Mouse (Mus musculus): Measurements from ENCODE around the gene Cpt2. TPM values are rescaled to one million over a fixed set of nuclear protein-coding genes. Genes with fewer than 3 reads are reported as not detected.

Gene Cpt2
- 13.5 and 18.3 TPM in 2 replicates for polyA plus RNA-seq (2012; rRNA removed)

GRCm38 (mm10) chr4:107923145-107923802, at the start of gene Cpt2:
Gene Cpt2 (minus strand): TSS chr4:107923610.

GRCm38 (mm10) chr4:107967966-107968682, 44.7 kb upstream of the Cpt2 start, which contains the start of gene Slc1a7:
Gene Slc1a7 (plus strand): TSS chr4:107968332.

GRCm38 (mm10) chr4:107889731-107890432, 33.5 kb downstream of the Cpt2 start, which contains the start of gene 0610037L13Rik:
Gene 0610037L13Rik (plus strand): TSS chr4:107889813.

GRCm38 (mm10) chr4:107879254-107880050, 44.0 kb downstream of the Cpt2 start, which contains the start of gene Magoh:
Gene Magoh (plus strand): TSS chr4:107879755.

Other genes with a start within 250 kb of the Cpt2 start
- 45.2 and 53.5 TPM in 2 replicates for gene Dmrtb1, start 239.4 kb downstream of the Cpt2 start, polyA plus RNA-seq (2012; rRNA removed)
- 102 and 127 TPM in 2 replicates for gene Lrp8, start 121.3 kb downstream of the Cpt2 start, polyA plus RNA-seq (2012; rRNA removed)
- 205 and 257 TPM in 2 replicates for gene Magoh, start 43.9 kb downstream of the Cpt2 start, polyA plus RNA-seq (2012; rRNA removed)
- 140 and 144 TPM in 2 replicates for gene 0610037L13Rik, start 33.8 kb downstream of the Cpt2 start, polyA plus RNA-seq (2012; rRNA removed)
- gene Slc1a7, start 44.7 kb upstream of the Cpt2 start, polyA plus RNA-seq (2012; rRNA removed): 0.05 and 0.08 TPM in 2 replicates
- gene Podn, start 172.8 kb upstream of the Cpt2 start, polyA plus RNA-seq (2012; rRNA removed): 3.1 and 8.2 TPM in 2 replicates
- gene Scp2, start 221.4 kb upstream of the Cpt2 start, polyA plus RNA-seq (2012; rRNA removed): 138 and 149 TPM in 2 replicates
- gene Echdc2, start 241.8 kb upstream of the Cpt2 start, polyA plus RNA-seq (2012; rRNA removed): 27.1 and 35.4 TPM in 2 replicates